Mouse (Mus musculus): ENCODE results near the gene Rnf167.

GRCm38 (mm10) chr11:70629557-70629956 is 17.5 kb upstream of the Rnf167 start:
- TF ChIP-seq POLR2A (IDR thresholded peaks at IDR 0.05; ENCODE audit: control insufficient read depth, extremely low read depth, insufficient read depth, low read length, poor library complexity) (no peak), CTCF (IDR thresholded peaks at IDR 0.05; ENCODE audit: borderline replicate concordance, control insufficient read depth, extremely low read depth, insufficient read depth, low read length, poor library complexity) (no peak)
